Mouse (Mus musculus) embryonic fibroblast, embryonic 13.5 days (primary cell): Measurements from ENCODE around the gene C2cd4c.

Experiments
- CTCF ChIP-seq: IDR thresholded peaks from 2 replicates; pipeline ENCODE4 v1.5.1; 2011; ENCODE audit warnings: mild to moderate bottlenecking, control low read depth, low read length, moderate library complexity, borderline replicate concordance; ENCODE audit not compliant: insufficient read depth
- POLR2A ChIP-seq: IDR thresholded peaks from 2 replicates; pipeline ENCODE4 v1.6.1; 2011; ENCODE audit warnings: low read depth, mild to moderate bottlenecking, control low read depth, low read length, moderate library complexity

GRCm38 (mm10) chr10:79645711-79646110 lies 31.9 kb upstream of the C2cd4c start, which contains the start of gene Odf3l2:
- TF ChIP-seq CTCF = no peak
- TF ChIP-seq POLR2A = no peak
